Mouse (Mus musculus): Measurements from ENCODE around the gene P3h4. TPM values are rescaled to one million over a fixed set of nuclear protein-coding genes. Genes with fewer than 3 reads are reported as not detected.

The P3h4 gene
- polyA plus RNA-seq, 1 experiment from 2014 or later = 17.8 TPM

GRCm38 (mm10) chr11:100406273-100406672, 8.4 kb downstream of the P3h4 start:
- Histone ChIP-seq H3K27me3 (ENCODE audit: control insufficient read depth, insufficient read depth, low read length) (no peaks in the 10 kb centered on the region), H3K9ac (ENCODE audit: low read length) (no peak overlapping the region), H3K4me3 (ENCODE audit: low read depth, low read length) (no peak overlapping the region), H3K36me3 (ENCODE audit: control insufficient read depth, insufficient read depth, low read length) (no peaks in the 10 kb centered on the region), H3K4me1 (replicated peaks; ENCODE audit: control insufficient read depth, insufficient read depth, low read length) (no peaks in the 10 kb centered on the region), H3K9me3 (ENCODE audit: control insufficient read depth, low read length) (no peaks in the 10 kb centered on the region), H3K27ac (ENCODE audit: low read depth, low read length) (no peak overlapping the region), H3K4me2 (ENCODE audit: low read depth, low read length, severe bottlenecking) (no peak overlapping the region)
- DNase-seq (ENCODE audit: low spot score) = no peak
- ATAC-seq (replicated peaks; ENCODE audit: low FRiP score) = no peak
- 86% methylated on average over 8 of the region's 8 CpGs for WGBS

- WGBS = 78% methylated on average over 3 of the region's 3 CpGs
- DNase-seq (ENCODE audit: low spot score) = no peak
Measured at GRCm38 (mm10) chr11:100404456-100405074, 10.1 kb downstream of the P3h4 start.

GRCm38 (mm10) chr11:100403445-100404134, 11.0 kb downstream of the P3h4 start:
- 86% methylated on average over 10 of the region's 10 CpGs for WGBS
- H3K27me3 ChIP-seq (ENCODE audit: control insufficient read depth, insufficient read depth, low read length) = no peaks in the 10 kb centered on the region
- H3K9me3 ChIP-seq (ENCODE audit: control insufficient read depth, low read length) = no peaks in the 10 kb centered on the region

More at GRCm38 (mm10) chr11:100404456-100405074, 10.1 kb downstream of the P3h4 start:
- no peak overlapping the region for H3K4me3 ChIP-seq (ENCODE audit: low read depth, low read length)
- H3K36me3 ChIP-seq (ENCODE audit: control insufficient read depth, insufficient read depth, low read length) = no peaks in the 10 kb centered on the region
- no peak overlapping the region for H3K4me2 ChIP-seq (ENCODE audit: low read depth, low read length, severe bottlenecking)
- no peaks in the 10 kb centered on the region for H3K4me1 ChIP-seq (replicated peaks; ENCODE audit: control insufficient read depth, insufficient read depth, low read length)
- no peaks in the 10 kb centered on the region for H3K9me3 ChIP-seq (ENCODE audit: control insufficient read depth, low read length)
- no peak overlapping the region for H3K9ac ChIP-seq (ENCODE audit: low read length)
- no peak overlapping the region for H3K27ac ChIP-seq (ENCODE audit: low read depth, low read length)
- no peaks in the 10 kb centered on the region for H3K27me3 ChIP-seq (ENCODE audit: control insufficient read depth, insufficient read depth, low read length)
- ATAC-seq (replicated peaks; ENCODE audit: low FRiP score) = no peak

GRCm38 (mm10) chr11:100402682-100403081, 12.0 kb downstream of the P3h4 start:
- no peaks in the 10 kb centered on the region for H3K36me3 ChIP-seq (ENCODE audit: control insufficient read depth, insufficient read depth, low read length)
- H3K4me3 ChIP-seq (ENCODE audit: low read depth, low read length) = no peak overlapping the region
- H3K27ac ChIP-seq (ENCODE audit: low read depth, low read length) = no peak overlapping the region
- no peaks in the 10 kb centered on the region for H3K27me3 ChIP-seq (ENCODE audit: control insufficient read depth, insufficient read depth, low read length)
- DNase-seq (ENCODE audit: low spot score) = no peak
- H3K9me3 ChIP-seq (ENCODE audit: control insufficient read depth, low read length) = no peaks in the 10 kb centered on the region
- H3K9ac ChIP-seq (ENCODE audit: low read length) = no peak overlapping the region
- no peak overlapping the region for H3K4me2 ChIP-seq (ENCODE audit: low read depth, low read length, severe bottlenecking)
- 79% methylated on average over 2 of the region's 2 CpGs for WGBS
- no peaks in the 10 kb centered on the region for H3K4me1 ChIP-seq (replicated peaks; ENCODE audit: control insufficient read depth, insufficient read depth, low read length)
- no peak for ATAC-seq (replicated peaks; ENCODE audit: low FRiP score)

More at GRCm38 (mm10) chr11:100403445-100404134, 11.0 kb downstream of the P3h4 start:
- H3K4me1 ChIP-seq (replicated peaks; ENCODE audit: control insufficient read depth, insufficient read depth, low read length) = no peaks in the 10 kb centered on the region
- no peaks in the 10 kb centered on the region for H3K36me3 ChIP-seq (ENCODE audit: control insufficient read depth, insufficient read depth, low read length)
- no peak overlapping the region for H3K4me3 ChIP-seq (ENCODE audit: low read depth, low read length)
- DNase-seq (ENCODE audit: low spot score) (no peak), ATAC-seq (replicated peaks; ENCODE audit: low FRiP score) (no peak)
- H3K27ac ChIP-seq (ENCODE audit: low read depth, low read length) = no peak overlapping the region
- no peak overlapping the region for H3K9ac ChIP-seq (ENCODE audit: low read length)
- H3K4me2 ChIP-seq (ENCODE audit: low read depth, low read length, severe bottlenecking) = no peak overlapping the region

GRCm38 (mm10) chr11:100402240-100402639, 12.4 kb downstream of the P3h4 start:
- no peaks in the 10 kb centered on the region for H3K27me3 ChIP-seq (ENCODE audit: control insufficient read depth, insufficient read depth, low read length)
- no peaks in the 10 kb centered on the region for H3K9me3 ChIP-seq (ENCODE audit: control insufficient read depth, low read length)
- no peaks in the 10 kb centered on the region for H3K4me1 ChIP-seq (replicated peaks; ENCODE audit: control insufficient read depth, insufficient read depth, low read length)
- H3K9ac ChIP-seq (ENCODE audit: low read length) = no peak overlapping the region
- ATAC-seq (replicated peaks; ENCODE audit: low FRiP score) (no peak), DNase-seq (ENCODE audit: low spot score) (no peak)
- H3K4me2 ChIP-seq (ENCODE audit: low read depth, low read length, severe bottlenecking) = no peak overlapping the region
- no peaks in the 10 kb centered on the region for H3K36me3 ChIP-seq (ENCODE audit: control insufficient read depth, insufficient read depth, low read length)
- H3K4me3 ChIP-seq (ENCODE audit: low read depth, low read length) = no peak overlapping the region
- no peak overlapping the region for H3K27ac ChIP-seq (ENCODE audit: low read depth, low read length)
- WGBS = 48% methylated on average over 6 of the region's 6 CpGs

GRCm38 (mm10) chr11:100400842-100401241, 13.8 kb downstream of the P3h4 start:
- Histone ChIP-seq H3K27ac (ENCODE audit: low read depth, low read length) (no peak overlapping the region), H3K9ac (ENCODE audit: low read length) (no peak overlapping the region), H3K27me3 (ENCODE audit: control insufficient read depth, insufficient read depth, low read length) (peaks cover 12% of the 10 kb centered on the region), H3K9me3 (ENCODE audit: control insufficient read depth, low read length) (no peaks in the 10 kb centered on the region), H3K4me1 (replicated peaks; ENCODE audit: control insufficient read depth, insufficient read depth, low read length) (0 out of 2 replicates have a peak, but pooled peaks cover 3% of the 10 kb centered on the region), H3K36me3 (ENCODE audit: control insufficient read depth, insufficient read depth, low read length) (no peaks in the 10 kb centered on the region), H3K4me2 (ENCODE audit: low read depth, low read length, severe bottlenecking) (no peak overlapping the region), H3K4me3 (ENCODE audit: low read depth, low read length) (no peak overlapping the region)
- 80% methylated on average over 6 of the region's 6 CpGs for WGBS
- DNase-seq (ENCODE audit: low spot score) (no peak), ATAC-seq (replicated peaks; ENCODE audit: low FRiP score) (no peak)

GRCm38 (mm10) chr11:100399727-100400538, 14.7 kb downstream of the P3h4 start:
- Histone ChIP-seq H3K9ac (ENCODE audit: low read length) (no peak overlapping the region), H3K9me3 (ENCODE audit: control insufficient read depth, low read length) (no peaks in the 10 kb centered on the region), H3K4me1 (replicated peaks; ENCODE audit: control insufficient read depth, insufficient read depth, low read length) (peaks cover 3% of the 10 kb centered on the region; the same call in 1 of the 2 replicates), H3K27ac (ENCODE audit: low read depth, low read length) (no peak overlapping the region), H3K4me3 (ENCODE audit: low read depth, low read length) (no peak overlapping the region), H3K36me3 (ENCODE audit: control insufficient read depth, insufficient read depth, low read length) (no peaks in the 10 kb centered on the region), H3K27me3 (ENCODE audit: control insufficient read depth, insufficient read depth, low read length) (peaks cover 19% of the 10 kb centered on the region), H3K4me2 (ENCODE audit: low read depth, low read length, severe bottlenecking) (no peak overlapping the region)
- no peak for DNase-seq (ENCODE audit: low spot score)
- 78% methylated on average over 12 of the region's 12 CpGs for WGBS
- no peak for ATAC-seq (replicated peaks; ENCODE audit: low FRiP score)

GRCm38 (mm10) chr11:100399320-100399719, 15.3 kb downstream of the P3h4 start:
- H3K4me1 ChIP-seq (replicated peaks; ENCODE audit: control insufficient read depth, insufficient read depth, low read length) = peaks cover 3% of the 10 kb centered on the region; the same call in 1 of the 2 replicates

More at GRCm38 (mm10) chr11:100399320-100399719, 15.3 kb downstream of the P3h4 start:
- Histone ChIP-seq H3K27me3 (ENCODE audit: control insufficient read depth, insufficient read depth, low read length) (peaks cover 19% of the 10 kb centered on the region), H3K9ac (ENCODE audit: low read length) (no peak overlapping the region), H3K4me2 (ENCODE audit: low read depth, low read length, severe bottlenecking) (no peak overlapping the region), H3K27ac (ENCODE audit: low read depth, low read length) (no peak overlapping the region), H3K36me3 (ENCODE audit: control insufficient read depth, insufficient read depth, low read length) (no peaks in the 10 kb centered on the region), H3K4me3 (ENCODE audit: low read depth, low read length) (no peak overlapping the region), H3K9me3 (ENCODE audit: control insufficient read depth, low read length) (no peaks in the 10 kb centered on the region)
- 83% methylated on average over 9 of the region's 9 CpGs for WGBS
- no peak for DNase-seq (ENCODE audit: low spot score)
- no peak for ATAC-seq (replicated peaks; ENCODE audit: low FRiP score)
